Mouse (Mus musculus) C2C12 (cell line): ENCODE measurements at regions not wholly inside any gene's neighbourhood (a gene's known extent, or its start where the extent isn't known, plus 50 kb on each side); places are given as distances from the start of the nearest gene placed in this dataset.

Source experiments
- CTCF ChIP-seq: IDR thresholded peaks from one replicate; pipeline ENCODE4 v1.5.1; 2011; ENCODE audit not compliant: control insufficient read depth, insufficient read depth, insufficient read length
- MAX ChIP-seq: IDR thresholded peaks from one replicate; pipeline ENCODE4 v1.6.1; 2011; ENCODE audit warnings: mild to moderate bottlenecking, control low read depth
- USF1 ChIP-seq: IDR thresholded peaks from one replicate; pipeline ENCODE4 v1.6.1; 2011; ENCODE audit warnings: low read depth, mild to moderate bottlenecking, control low read depth, moderate library complexity

DNA sequence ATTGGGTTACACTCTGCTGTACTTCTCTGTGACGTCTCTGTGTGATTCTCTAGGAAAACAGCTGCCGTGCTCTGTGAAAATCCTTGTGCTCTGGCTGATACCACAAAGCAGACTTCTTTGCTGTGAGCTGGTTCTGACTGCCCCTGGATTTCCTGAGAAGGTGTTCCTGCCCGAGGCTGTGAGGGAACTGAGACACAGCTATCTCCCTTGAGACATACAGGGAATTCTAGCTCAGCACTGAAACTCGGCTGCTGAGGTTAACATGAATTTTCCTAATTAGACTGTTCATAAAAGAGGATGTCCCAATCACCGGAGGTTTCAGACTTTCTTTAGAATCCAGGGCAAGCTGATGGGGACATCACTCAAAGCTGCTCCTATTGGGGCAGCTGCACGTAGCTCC is 233.4 kb upstream of the Bmper start:
- TF ChIP-seq MAX (no peak), CTCF (no peak), USF1 (no peak)
